Mouse (Mus musculus): Measurements from ENCODE around the gene Rassf1. TPM values are rescaled to one million over a fixed set of nuclear protein-coding genes. Genes with fewer than 3 reads are reported as not detected.
A peak's percentile ranks its signal among the peaks of the same experiment; 100 is the strongest.

Gene Rassf1
- polyA plus RNA-seq (2012; ENCODE audit: insufficient read depth, insufficient read length, low replicate concordance, missing spikeins): not detected in 2 replicates

- no peak within 1 kb of the TSS for H3K27ac ChIP-seq (ENCODE audit: insufficient read depth, low read depth, low read length)
- TF ChIP-seq POLR2A (IDR thresholded peaks at IDR 0.05; ENCODE audit: insufficient read depth, low read depth, low read length) (no peak), CTCF (IDR thresholded peaks at IDR 0.05; ENCODE audit: insufficient read depth, low read depth, low read length) (no peak)
- WGBS: 20% methylated on average over 63 of the region's 63 CpGs
- H3K4me1 ChIP-seq (ENCODE audit: control insufficient read depth, insufficient read depth, low read length): peaks cover 37% of the 10 kb centered on the region
- H3K4me3 ChIP-seq (ENCODE audit: insufficient read depth, low read depth, low read length): peak within 1 kb of the TSS; percentile 32
Observed at GRCm38 (mm10) chr9:107551117-107551889, at the start of gene Rassf1. TSS of gene Rassf1 (plus strand) at chr9:107551555.

GRCm38 (mm10) chr9:107502131-107502846, 49.1 kb upstream of the Rassf1 start:
- Histone ChIP-seq H3K4me1 (ENCODE audit: control insufficient read depth, insufficient read depth, low read length) (peaks cover 37% of the 10 kb centered on the region), H3K27ac (ENCODE audit: insufficient read depth, low read depth, low read length) (no peak overlapping the region), H3K4me3 (ENCODE audit: insufficient read depth, low read depth, low read length) (no peak overlapping the region)
- TF ChIP-seq CTCF (IDR thresholded peaks at IDR 0.05; ENCODE audit: insufficient read depth, low read depth, low read length): no peak
- no peak for TF ChIP-seq POLR2A (IDR thresholded peaks at IDR 0.05; ENCODE audit: insufficient read depth, low read depth, low read length)
- WGBS: 81% methylated on average over 12 of the region's 12 CpGs

- Histone ChIP-seq H3K4me3 (ENCODE audit: insufficient read depth, low read depth, low read length) (no peak overlapping the region), H3K4me1 (ENCODE audit: control insufficient read depth, insufficient read depth, low read length) (peaks cover 56% of the 10 kb centered on the region), H3K27ac (ENCODE audit: insufficient read depth, low read depth, low read length) (no peak overlapping the region)
- 29% methylated on average over 19 of the region's 19 CpGs for WGBS
- TF ChIP-seq CTCF (IDR thresholded peaks at IDR 0.05; ENCODE audit: insufficient read depth, low read depth, low read length): no peak
- TF ChIP-seq POLR2A (IDR thresholded peaks at IDR 0.05; ENCODE audit: insufficient read depth, low read depth, low read length): no peak
Observed at GRCm38 (mm10) chr9:107504662-107505537, 46.5 kb upstream of the Rassf1 start.

- Histone ChIP-seq H3K4me3 (ENCODE audit: insufficient read depth, low read depth, low read length) (no peak overlapping the region), H3K4me1 (ENCODE audit: control insufficient read depth, insufficient read depth, low read length) (peaks cover 65% of the 10 kb centered on the region), H3K27ac (ENCODE audit: insufficient read depth, low read depth, low read length) (no peak overlapping the region)
- TF ChIP-seq CTCF (IDR thresholded peaks at IDR 0.05; ENCODE audit: insufficient read depth, low read depth, low read length) (0 out of 2 replicates have a peak, but pooled peaks have one; percentile 10), POLR2A (IDR thresholded peaks at IDR 0.05; ENCODE audit: insufficient read depth, low read depth, low read length) (no peak)
- 18% methylated on average over 10 of the region's 10 CpGs for WGBS
Observed at GRCm38 (mm10) chr9:107508266-107508665, 43.1 kb upstream of the Rassf1 start.

GRCm38 (mm10) chr9:107510384-107511100, 40.8 kb upstream of the Rassf1 start:
- H3K4me1 ChIP-seq (ENCODE audit: control insufficient read depth, insufficient read depth, low read length): peaks cover 45% of the 10 kb centered on the region
- 92% methylated on average over 14 of the region's 14 CpGs for WGBS
- TF ChIP-seq CTCF (IDR thresholded peaks at IDR 0.05; ENCODE audit: insufficient read depth, low read depth, low read length): no peak
- no peak for TF ChIP-seq POLR2A (IDR thresholded peaks at IDR 0.05; ENCODE audit: insufficient read depth, low read depth, low read length)
- no peak overlapping the region for H3K4me3 ChIP-seq (ENCODE audit: insufficient read depth, low read depth, low read length)
- no peak overlapping the region for H3K27ac ChIP-seq (ENCODE audit: insufficient read depth, low read depth, low read length)

- TF ChIP-seq CTCF (IDR thresholded peaks at IDR 0.05; ENCODE audit: insufficient read depth, low read depth, low read length) (no peak), POLR2A (IDR thresholded peaks at IDR 0.05; ENCODE audit: insufficient read depth, low read depth, low read length) (no peak)
- 79% methylated on average over 8 of the region's 8 CpGs for WGBS
- H3K4me3 ChIP-seq (ENCODE audit: insufficient read depth, low read depth, low read length): no peak overlapping the region
- H3K4me1 ChIP-seq (ENCODE audit: control insufficient read depth, insufficient read depth, low read length): peaks cover 37% of the 10 kb centered on the region
- no peak overlapping the region for H3K27ac ChIP-seq (ENCODE audit: insufficient read depth, low read depth, low read length)
Observed at GRCm38 (mm10) chr9:107511436-107511835, 39.9 kb upstream of the Rassf1 start.

- H3K4me1 ChIP-seq (ENCODE audit: control insufficient read depth, insufficient read depth, low read length): peaks cover 28% of the 10 kb centered on the region
- no peak for TF ChIP-seq CTCF (IDR thresholded peaks at IDR 0.05; ENCODE audit: insufficient read depth, low read depth, low read length)
- no peak for TF ChIP-seq POLR2A (IDR thresholded peaks at IDR 0.05; ENCODE audit: insufficient read depth, low read depth, low read length)
- WGBS: 46% methylated on average over 16 of the region's 16 CpGs
- no peak overlapping the region for H3K4me3 ChIP-seq (ENCODE audit: insufficient read depth, low read depth, low read length)
- no peak overlapping the region for H3K27ac ChIP-seq (ENCODE audit: insufficient read depth, low read depth, low read length)
Observed at GRCm38 (mm10) chr9:107512326-107512725, 39.0 kb upstream of the Rassf1 start.

All from olfactory bulb, adult 2 months (tissue).